Mouse (Mus musculus): ENCODE measurements around the gene Nlk. TPM values are rescaled to one million over a fixed set of nuclear protein-coding genes. Genes with fewer than 3 reads are reported as not detected.
"Not testable (repeated sequence)": the region's sequence is repeated elsewhere in the genome, so short reads cannot be mapped to it uniquely, and the experiment has no call there.

Gene Nlk
- total and polyA plus RNA-seq, 3 experiments = 14.8 to 22.4 (median 20.4) TPM

- peaks cover 0 to 16% of the 10 kb centered on the region in 2 experiments for H3K36me3 ChIP-seq (replicated peaks in 1 of 2; ENCODE audit: control insufficient read depth in 1 of 2, insufficient read depth in 1 of 2, low read length in 1 of 2)
- TF ChIP-seq SIN3A (IDR thresholded peaks at IDR 0.05; ENCODE audit: low read length) (peak; percentile 54; the same call in 1 of the 2 replicates), HCFC1 (IDR thresholded peaks at IDR 0.05; ENCODE audit: low read depth, low read length) (no peak), ZMIZ1 (IDR thresholded peaks at IDR 0.05; ENCODE audit: low read depth, low read length) (no peak), JUND (conservative IDR thresholded peaks at IDR 0.05; ENCODE audit: low read depth, low read length) (no peak), BHLHE40 (IDR thresholded peaks at IDR 0.05; ENCODE audit: low read depth, low read length) (no peak), IRF4 (IDR thresholded peaks at IDR 0.05; ENCODE audit: low read depth, low read length) (peak; percentile 37; the same call in 1 of the 2 replicates), NRF1 (IDR thresholded peaks at IDR 0.05; ENCODE audit: low read depth, low read length) (no peak), E2F4 (IDR thresholded peaks at IDR 0.05; ENCODE audit: insufficient replicate concordance, low read depth, low read length) (no peak), MEF2A (IDR thresholded peaks at IDR 0.05; ENCODE audit: borderline replicate concordance, low read depth, low read length) (peak; percentile 33; the same call in 1 of the 2 replicates), ETS1 (conservative IDR thresholded peaks at IDR 0.05; ENCODE audit: low read depth, low read length) (no peak), EP300 (IDR thresholded peaks at IDR 0.05; ENCODE audit: low read length) (peak; percentile 74), JUN (IDR thresholded peaks at IDR 0.05; ENCODE audit: insufficient read depth, low read depth, low read length) (peak; percentile 44; the same call in 1 of the 2 replicates), ELF1 (IDR thresholded peaks at IDR 0.05; ENCODE audit: low read depth, low read length) (no peak)
- in situ Hi-C loops (cut with MboI; ENCODE audit: low pct_ligation_motif_present, low pct_unique_long_range_greater_than_20kb, low sequenced_read_pairs) = no loop called here
Observed at GRCm38 (mm10) chr11:78649143-78649542, 48.0 kb downstream of the Nlk start.

GRCm38 (mm10) chr11:78648405-78648804, 48.8 kb downstream of the Nlk start:
- peaks cover 0 to 36% of the 10 kb centered on the region in 2 experiments; a peak in 2 of 4 replicates for H3K4me1 ChIP-seq (ENCODE audit: control insufficient read depth in 1 of 2, insufficient read depth in 2 of 2)
- H3K9me3 ChIP-seq (replicated peaks; ENCODE audit: low read length); in situ Hi-C loops (cut with MboI; ENCODE audit: low pct_ligation_motif_present, low pct_unique_long_range_greater_than_20kb, low sequenced_read_pairs); H3K4me3 ChIP-seq (replicated peaks in 1 of 3; ENCODE audit: low read depth in 2 of 3, low read length in 2 of 3, poor library complexity in 1 of 3); H3K27me3 ChIP-seq (replicated peaks); H3K27ac ChIP-seq (ENCODE audit: insufficient read depth, low read depth); H3K4me2 ChIP-seq (ENCODE audit: insufficient read depth, low read depth, poor library complexity, severe bottlenecking); H3K9ac ChIP-seq (ENCODE audit: insufficient read depth, low read depth); dilution Hi-C loops (cut with MboI; ENCODE audit: extremely low pct_ligation_motif_present, extremely low pct_unique_long_range_greater_than_20kb, low sequenced_read_pairs); H3K79me2 ChIP-seq (replicated peaks; ENCODE audit: control insufficient read depth, extremely low read depth, insufficient read depth, poor library complexity, severe bottlenecking): not testable (repeated sequence)
- DNase-seq (ENCODE audit: extremely low read depth) = peak; percentile 23
- TF ChIP-seq MEF2A (IDR thresholded peaks at IDR 0.05; ENCODE audit: borderline replicate concordance, low read depth, low read length) = peak; percentile 57; the same call in 1 of the 2 replicates
- 0 out of 2 replicates have a peak, but pooled peaks have one; percentile 58 for TF ChIP-seq E2F4 (IDR thresholded peaks at IDR 0.05; ENCODE audit: insufficient replicate concordance, low read depth, low read length)
- TF ChIP-seq IRF4 (IDR thresholded peaks at IDR 0.05; ENCODE audit: low read depth, low read length) = peak; percentile 70
- TF ChIP-seq EP300 (IDR thresholded peaks at IDR 0.05; ENCODE audit: low read length) = peak; percentile 94
- peak; percentile 96 for TF ChIP-seq ETS1 (conservative IDR thresholded peaks at IDR 0.05; ENCODE audit: low read depth, low read length)
- TF ChIP-seq BHLHE40 (IDR thresholded peaks at IDR 0.05; ENCODE audit: low read depth, low read length) = peak; percentile 28; the same call in 1 of the 2 replicates
- peak; percentile 99 for TF ChIP-seq JUND (conservative IDR thresholded peaks at IDR 0.05; ENCODE audit: low read depth, low read length)
- peak; percentile 98 for TF ChIP-seq JUN (IDR thresholded peaks at IDR 0.05; ENCODE audit: insufficient read depth, low read depth, low read length)
- peaks cover 0 to 16% of the 10 kb centered on the region in 2 experiments for H3K36me3 ChIP-seq (replicated peaks in 1 of 2; ENCODE audit: control insufficient read depth in 1 of 2, insufficient read depth in 1 of 2, low read length in 1 of 2)

More at GRCm38 (mm10) chr11:78649143-78649542, 48.0 kb downstream of the Nlk start:
- no peaks in the 10 kb centered on the region for H3K27me3 ChIP-seq (replicated peaks)
- H3K9ac ChIP-seq (ENCODE audit: insufficient read depth, low read depth) = no peak overlapping the region
- no peaks in the 10 kb centered on the region; the same call in 1 of the 2 replicates for H3K79me2 ChIP-seq (replicated peaks; ENCODE audit: control insufficient read depth, extremely low read depth, insufficient read depth, poor library complexity, severe bottlenecking)
- dilution Hi-C loops (cut with MboI; ENCODE audit: extremely low pct_ligation_motif_present, extremely low pct_unique_long_range_greater_than_20kb, low sequenced_read_pairs) = no loop called here
- peaks cover 0 to 34% of the 10 kb centered on the region in 2 experiments; a peak in 2 of 4 replicates for H3K4me1 ChIP-seq (ENCODE audit: control insufficient read depth in 1 of 2, insufficient read depth in 2 of 2)
- no peak overlapping the region for H3K27ac ChIP-seq (ENCODE audit: insufficient read depth, low read depth)
- DNase-seq (ENCODE audit: extremely low read depth) = peak; percentile 18
- no peak overlapping the region for H3K4me2 ChIP-seq (ENCODE audit: insufficient read depth, low read depth, poor library complexity, severe bottlenecking)
- H3K4me3 ChIP-seq (replicated peaks in 1 of 3; ENCODE audit: low read depth in 2 of 3, low read length in 2 of 3, poor library complexity in 1 of 3) = no peak overlapping the region
- no peaks in the 10 kb centered on the region for H3K9me3 ChIP-seq (replicated peaks; ENCODE audit: low read length)
